Mouse (Mus musculus) cerebellum, postnatal 36 days (tissue): ENCODE data around the gene Sh3bp5.

Experiments used
- DNase-seq, 2 experiments: peaks; one replicate each; pipeline ENCODE4 v3.0.0; 2021 to 2022; ENCODE audit warnings: mixed read lengths in 2 of 2

Sh3bp5 gene

DNA sequence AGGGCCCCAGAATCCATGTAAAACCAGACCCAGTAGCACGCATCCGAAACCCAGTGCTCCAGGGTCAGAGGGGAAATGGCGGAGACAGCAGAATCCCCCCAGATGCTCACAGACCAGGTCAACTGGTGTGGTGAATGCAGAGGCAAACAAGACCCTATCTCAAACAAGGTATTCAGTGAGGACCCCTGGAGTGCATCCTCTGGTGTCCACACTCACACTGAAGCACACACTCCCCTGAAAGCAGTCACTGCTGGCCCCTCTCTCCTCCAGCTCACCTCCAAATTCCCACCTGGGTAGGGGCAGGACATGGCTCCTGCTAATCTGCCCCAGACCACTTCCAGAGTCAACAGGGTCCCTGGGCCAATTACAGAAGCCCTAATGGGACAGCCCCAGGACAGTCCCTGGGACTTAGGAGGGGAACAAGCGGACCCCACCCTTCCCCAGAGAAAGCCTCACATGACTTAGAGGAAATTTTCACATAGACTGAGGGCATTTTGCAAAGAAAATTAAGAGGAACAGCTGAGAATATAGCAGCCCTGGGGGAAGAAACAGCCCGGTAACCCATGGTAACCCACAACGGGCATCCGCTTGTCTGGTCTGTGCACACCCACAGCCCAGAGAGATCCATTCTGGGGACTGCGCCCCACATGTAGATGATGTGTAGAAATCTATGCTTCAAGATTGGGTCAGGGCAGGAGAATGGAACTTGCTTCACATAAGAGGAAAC is 46.3 kb downstream of the Sh3bp5 start:
- DNase-seq: no peak

DNA sequence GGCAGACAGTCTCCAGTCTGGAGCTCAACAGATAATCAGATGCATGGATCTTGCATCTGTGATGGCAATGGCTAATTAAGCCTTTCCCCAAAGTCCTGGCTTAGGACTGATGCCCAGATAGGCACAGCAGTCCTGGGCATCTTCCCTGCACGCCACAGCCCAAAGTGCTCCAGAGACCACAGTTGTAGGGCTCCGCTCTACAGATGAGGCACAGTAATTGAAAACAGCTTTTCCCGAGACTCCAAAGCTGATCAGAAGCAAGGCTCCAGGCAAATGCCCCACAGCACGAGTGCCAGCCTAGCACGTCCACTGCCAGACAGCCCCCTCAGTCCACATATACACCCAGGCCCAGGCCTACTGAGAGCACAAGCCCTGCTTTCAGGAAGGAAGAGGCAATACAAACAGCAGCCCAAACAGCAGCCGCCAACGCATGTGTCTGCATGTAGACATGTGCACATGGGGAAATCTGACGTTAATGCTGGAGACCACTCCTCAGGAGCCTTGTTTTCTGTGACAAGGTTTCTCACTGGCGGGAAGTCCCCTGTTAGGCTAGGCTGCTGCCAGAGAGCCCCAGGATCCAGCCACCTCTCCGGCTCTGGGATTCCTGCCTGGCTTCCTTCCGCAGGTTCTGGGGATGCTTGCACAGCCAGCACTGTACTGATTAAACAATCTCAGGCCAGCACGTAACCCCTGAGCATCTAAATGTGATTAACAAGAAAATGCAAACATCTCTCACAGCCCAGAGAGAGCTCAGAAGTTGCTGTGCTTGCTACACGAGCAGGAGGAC is 47.6 kb downstream of the Sh3bp5 start:
- peak in 1 of 2 experiments; percentile 31 for DNase-seq

DNA sequence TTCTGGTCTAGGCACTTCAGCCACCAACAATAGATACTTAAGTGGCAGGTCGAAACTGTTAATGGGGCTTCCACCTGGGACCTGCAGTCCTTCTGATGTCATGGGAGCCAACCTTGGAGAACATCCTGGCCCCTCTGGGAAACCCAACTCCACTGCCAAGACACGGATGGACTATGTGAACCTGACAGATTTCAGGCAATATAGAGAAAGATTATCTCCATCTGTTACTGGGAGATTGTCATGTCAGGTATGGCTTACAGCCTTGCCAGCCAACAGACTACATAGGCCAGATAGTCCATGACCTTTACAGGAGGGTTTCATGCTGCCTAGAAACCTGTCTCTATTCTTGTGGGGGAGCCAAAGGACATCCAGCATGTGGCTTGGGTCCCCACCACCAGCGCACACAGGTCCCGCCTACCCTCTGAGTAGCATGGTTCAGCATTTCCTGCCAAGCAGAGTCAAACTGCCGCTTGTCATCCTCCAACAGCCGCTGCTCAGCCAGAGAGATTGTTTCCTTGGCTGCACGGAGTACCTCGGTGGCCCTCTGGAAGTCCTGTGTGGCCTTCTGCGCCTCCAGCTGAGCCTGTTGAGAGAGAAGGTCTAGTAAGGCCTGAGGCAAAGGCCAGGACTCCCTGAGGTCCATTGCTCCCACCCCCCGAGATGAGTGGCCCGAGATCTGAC is 48.4 kb downstream of the Sh3bp5 start:
- peak; percentile 39 to 53 for DNase-seq

DNA sequence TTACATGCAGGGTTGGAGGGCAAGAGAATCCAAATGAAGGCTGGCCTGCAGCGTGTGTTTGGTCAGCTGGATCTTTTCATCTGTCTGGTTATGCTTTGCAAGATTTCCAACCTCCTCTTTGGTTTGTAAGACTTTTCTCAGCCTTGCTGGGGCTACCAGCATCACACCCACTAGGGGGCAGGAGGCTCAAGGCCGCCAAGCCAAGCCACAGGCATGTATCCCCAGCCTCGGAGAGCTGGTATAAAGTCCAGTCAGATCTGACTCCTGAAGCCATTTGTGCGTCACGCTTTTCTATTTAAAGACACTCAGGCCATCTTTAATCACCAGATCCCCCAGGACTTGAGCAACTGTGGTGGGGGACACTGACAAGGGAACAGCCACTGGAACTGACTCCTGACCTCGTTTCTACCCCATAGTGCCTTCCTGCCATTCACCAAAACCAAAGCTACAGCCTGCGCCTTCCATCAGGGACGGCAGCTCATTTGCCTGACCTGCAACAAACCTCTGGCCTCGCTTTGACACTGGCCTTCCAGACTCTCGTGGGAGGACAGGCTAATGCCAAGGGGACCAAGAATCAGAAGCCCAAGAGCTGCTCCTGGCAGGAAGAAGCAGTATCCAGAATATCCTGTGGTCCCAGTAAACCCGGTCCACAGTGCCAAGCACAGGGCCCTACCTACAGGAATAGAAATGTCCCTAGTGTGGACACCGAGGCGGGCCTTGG is 49.7 kb downstream of the Sh3bp5 start:
- DNase-seq: peak; percentile 81 to 85

DNA sequence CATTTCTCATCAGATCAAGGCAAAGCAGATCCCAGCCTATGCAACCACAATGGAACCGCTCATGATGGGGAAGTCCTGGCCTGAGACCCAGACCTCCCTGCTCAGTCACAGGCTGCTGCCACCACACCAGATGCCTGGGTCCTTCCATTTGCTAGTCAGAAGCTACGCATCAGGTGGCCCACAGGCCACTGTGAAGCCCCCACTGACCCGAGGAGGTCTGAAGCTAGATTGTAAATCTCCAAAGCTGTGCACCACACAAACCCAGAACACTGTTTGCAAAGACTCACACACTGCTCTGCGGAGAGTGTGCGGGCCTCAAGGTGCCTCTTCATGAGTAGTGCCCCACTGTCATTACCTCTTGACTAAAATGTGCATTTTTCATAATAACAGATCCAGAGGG is 50.5 kb downstream of the Sh3bp5 start:
- DNase-seq: no peak

DNA sequence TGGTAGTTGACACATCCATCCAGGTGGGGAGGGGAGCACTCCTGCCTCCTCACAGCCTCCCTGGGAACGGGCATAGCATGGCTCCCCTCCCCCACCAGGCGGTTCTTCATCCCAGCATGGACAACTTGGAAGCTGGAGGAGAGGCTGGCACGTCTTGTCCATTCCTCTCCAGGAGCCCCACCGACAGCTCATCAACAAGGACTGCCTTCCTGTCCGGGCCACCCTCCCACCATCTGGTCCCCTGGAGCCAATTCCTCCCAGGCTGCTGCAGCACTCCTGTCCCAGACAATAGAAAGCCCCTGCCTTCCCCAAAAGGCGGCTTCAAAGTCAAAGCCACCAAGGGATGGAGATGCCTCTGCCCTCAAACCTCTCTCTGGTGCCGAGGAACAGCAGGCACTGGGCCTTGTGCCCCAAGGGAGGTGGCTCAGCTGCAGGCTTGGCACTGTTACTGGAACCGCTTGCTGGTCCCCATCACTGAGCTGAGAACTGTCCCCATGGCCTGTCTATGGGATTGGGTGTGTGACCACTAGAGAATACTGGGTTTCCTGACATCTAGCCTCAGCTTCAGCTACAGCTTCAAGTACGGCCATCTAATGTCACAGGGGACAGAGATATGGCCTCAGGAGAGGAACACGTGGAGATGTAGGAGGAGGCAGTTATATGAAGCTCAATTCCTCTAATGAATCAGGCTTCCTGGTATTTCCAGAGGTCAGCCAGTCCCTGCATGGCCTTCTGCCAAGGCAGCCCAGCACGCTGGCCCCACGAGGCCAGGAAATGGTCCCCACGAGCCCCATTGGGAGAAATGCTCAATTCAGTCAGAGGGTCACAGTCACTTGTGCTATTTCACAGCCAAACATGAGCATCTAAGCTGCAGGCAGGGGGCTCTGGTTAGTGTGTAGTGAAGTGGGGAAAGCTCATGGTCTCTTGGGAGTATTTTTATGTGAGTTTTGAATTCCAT is 51.2 kb downstream of the Sh3bp5 start:
- peak; percentile 68 to 72 for DNase-seq

DNA sequence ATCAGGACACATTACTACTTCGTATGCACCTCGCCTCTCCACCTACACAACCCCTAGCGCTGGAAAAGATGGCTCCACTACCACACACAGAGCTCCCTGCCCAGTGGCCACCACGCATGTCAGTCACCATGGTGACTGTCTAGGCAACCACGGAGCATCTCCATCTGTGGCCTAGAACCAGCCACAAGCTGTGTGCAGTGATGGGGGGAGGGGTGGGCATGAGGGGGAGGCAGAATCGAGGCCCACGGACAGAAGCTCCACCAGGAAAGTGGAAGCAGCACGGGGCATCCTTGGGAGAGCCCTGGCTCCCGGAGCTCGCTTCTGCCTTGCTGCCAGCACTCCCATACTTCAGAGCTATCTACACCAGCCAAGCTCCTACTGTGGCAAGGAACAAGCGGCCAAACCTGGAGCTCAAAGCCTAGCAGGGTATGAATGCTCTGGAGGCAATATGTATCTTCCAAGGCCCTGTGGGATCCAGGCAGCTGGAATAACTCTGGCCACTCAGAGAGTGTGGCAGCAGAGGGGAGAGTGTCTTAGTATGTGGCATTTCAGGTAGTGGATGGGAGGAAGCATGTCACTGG is 52.3 kb downstream of the Sh3bp5 start:
- peak; percentile 59 to 66 for DNase-seq

DNA sequence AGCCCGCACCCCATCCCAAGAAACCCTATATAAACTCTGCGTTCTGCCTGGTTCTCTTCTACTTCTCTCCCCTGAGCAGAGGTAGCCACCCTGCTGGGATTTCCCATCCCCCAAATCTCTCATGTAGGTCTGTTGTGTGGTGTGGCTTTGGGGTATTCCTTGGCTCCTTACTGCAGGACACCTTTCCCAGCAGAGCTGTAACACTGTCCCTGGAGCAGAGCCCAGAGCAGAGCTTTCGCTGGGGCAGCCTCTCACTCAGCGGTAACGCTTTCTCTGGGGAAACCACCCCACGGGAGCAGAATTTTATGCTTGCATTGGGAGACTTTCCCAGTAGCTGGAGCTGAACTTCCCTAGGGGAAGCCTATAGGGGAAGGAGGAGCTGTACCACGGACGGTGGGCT is 53.6 kb downstream of the Sh3bp5 start:
- DNase-seq: peak; percentile 50 to 54

DNA sequence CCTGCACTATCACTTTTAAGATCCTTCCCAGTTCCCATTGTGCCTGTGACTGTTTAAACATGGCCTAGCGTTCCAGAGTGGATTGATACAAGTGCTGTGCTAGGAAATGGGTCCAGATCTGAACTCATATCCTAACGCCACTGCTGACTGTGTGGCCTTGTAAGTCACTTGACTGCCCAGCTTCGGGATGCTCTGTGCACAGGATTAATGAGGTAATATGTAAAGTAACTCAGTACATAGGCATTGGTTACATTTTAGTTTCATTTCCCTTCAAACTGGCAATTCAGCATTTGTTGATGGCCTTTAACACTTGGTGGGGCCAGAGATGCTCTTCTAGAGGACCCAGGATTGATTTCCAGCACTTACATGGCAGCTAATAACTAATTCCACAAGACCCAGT is 59.5 kb downstream of the Sh3bp5 start:
- no peak for DNase-seq

DNA sequence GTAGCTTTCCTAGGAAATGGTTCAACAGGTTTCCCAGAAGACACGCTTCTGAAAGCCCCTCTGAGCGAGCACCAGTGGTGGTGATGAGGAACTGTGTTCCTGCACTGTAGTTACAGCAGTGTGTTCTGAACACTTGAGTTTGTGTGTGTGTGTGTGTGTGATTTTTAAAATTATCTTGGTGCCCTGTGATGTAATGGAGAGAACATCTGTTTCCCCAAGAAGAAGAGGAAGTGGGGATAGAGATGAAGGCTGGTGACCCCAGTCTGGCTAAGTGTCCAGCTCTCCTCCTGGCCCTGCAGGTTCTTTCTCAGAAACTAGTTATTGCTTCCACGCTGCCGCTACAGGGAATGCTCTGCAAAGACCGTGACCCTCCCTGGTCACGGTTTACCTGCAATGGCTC is 61.5 kb downstream of the Sh3bp5 start:
- DNase-seq: no peak

DNA sequence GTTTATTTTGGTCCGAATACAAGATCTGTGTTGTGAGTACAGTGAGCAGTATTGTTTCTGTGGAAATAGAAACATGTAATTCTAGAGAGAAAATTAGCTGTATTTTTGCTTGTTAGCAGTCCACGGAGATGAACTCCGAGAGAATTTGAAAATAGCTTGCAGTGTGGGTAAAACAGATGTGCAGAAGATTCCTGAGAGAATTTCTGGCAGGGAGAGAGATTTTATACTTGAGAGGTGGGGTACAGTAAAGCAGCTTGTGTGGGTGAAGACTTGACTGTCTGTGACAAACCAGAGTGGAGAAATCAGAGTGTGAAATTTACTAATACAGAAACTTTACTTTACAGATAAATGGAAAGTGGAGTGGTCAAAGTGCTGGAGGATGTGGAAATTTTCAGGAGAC is 66.5 kb downstream of the Sh3bp5 start:
- no peak for DNase-seq

DNA sequence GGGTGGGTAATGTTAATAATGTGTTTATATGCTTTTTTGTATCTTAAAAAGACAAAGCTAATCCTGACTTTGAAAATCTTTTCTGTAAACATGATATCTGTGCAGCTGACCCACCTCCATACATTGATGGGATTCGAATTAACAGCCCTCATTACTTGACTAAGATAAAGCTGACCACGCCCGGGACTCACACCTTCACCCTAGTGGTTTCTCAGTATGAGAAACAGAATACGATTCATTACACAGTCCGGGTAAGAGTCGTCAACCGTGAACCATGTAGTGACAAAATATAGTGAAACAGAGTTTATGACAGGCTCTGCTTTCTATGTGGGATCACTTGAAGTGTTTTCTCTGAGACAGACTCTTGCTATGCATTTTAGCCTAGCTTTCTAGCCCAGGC is 67.9 kb downstream of the Sh3bp5 start:
- DNase-seq: no peak

DNA sequence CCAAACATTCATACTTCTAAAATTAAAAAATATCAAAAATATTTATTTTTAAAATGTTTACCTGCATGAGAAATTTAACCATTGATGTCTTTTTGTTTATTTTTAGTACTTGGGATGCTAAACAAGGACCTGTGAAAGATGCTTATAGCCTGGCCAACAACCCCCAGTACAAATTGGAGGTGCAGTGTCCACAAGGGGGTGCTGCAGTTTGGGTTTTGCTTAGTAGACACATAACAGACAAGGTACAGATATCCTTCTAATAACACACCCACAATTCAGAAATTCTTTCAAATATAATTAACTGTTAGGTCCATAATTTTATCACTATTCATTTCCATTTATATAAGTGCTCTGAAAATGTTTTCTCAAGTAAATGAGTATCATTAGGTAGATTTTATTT is 70.5 kb downstream of the Sh3bp5 start:
- peak; percentile 85 for DNase-seq

DNA sequence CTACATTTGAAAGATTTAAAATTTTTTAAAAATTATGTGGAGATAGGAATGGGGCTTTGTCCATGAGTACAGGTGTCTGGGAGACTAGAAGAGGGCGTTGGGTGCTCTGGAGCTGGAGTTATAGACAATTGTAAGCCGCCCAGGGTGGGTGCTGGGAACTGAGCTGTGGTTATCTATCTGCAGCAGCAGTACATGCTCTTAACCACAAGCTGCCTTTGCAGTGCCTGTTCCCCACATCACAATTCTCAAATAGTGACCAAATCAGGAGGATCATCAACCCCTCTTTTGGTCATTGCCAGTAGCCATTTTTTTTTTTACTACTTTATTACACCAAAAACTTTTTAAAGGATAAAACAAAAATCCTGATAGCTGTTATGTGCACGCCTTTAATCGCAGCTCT is 71.3 kb downstream of the Sh3bp5 start:
- DNase-seq: no peak

DNA sequence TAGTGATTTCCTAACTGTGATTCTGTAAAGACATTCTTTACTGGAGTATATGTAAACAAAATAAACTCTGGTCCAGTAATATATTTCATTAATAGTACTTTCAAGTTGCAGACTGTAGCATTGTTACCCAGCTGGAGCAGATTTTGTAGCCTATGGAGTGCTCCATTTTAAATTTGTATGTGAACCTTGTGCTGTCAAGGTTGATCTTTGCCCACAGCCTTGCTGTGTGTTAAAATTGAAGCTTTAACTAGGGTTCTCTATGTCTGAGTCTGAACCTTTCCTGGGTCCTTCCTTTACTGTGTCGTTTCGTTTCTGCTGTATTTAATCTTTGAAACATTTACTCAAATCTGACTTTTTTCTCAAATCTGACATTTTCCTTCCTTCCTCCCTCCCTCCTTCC is 73.6 kb downstream of the Sh3bp5 start:
- no peak for DNase-seq

DNA sequence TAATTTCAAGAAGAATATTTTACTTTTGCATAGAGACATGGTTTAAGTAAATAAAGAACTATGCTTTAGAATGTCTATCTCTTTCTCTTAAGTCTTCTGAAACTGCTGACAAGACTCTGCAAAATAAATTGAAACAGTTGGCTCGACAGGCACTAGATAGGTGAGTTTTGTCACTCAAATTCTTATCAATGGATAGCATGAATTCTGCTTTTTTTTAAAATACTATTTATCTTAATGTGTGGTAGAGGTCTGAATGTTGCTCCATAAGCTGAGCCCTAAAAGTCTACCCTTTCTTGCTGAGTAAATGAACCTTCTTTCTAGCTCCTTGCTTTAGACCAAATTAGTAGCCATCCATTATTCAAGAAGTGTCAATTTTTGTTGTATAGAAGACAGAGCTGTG is 90.5 kb downstream of the Sh3bp5 start:
- DNase-seq: no peak

DNA sequence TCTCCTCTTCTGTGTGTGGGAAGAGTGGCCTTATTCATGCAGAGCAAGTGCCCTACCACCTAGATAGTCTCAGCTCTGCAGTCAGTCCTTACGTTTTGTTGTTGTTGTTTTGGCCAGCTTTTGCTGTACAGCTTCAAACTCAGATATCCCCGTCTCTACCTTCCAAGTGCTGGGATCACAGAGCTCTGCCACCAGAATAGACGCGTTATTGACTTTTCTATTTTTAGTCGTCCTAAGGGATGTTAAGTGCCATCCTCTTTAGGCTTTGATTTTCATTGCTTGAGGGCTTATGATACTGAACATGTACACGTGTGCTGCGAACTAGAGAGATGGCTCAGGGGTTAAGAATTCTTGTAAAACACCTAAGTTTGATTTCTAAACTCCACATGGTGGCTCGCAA is 92.6 kb downstream of the Sh3bp5 start:
- DNase-seq: no peak

DNA sequence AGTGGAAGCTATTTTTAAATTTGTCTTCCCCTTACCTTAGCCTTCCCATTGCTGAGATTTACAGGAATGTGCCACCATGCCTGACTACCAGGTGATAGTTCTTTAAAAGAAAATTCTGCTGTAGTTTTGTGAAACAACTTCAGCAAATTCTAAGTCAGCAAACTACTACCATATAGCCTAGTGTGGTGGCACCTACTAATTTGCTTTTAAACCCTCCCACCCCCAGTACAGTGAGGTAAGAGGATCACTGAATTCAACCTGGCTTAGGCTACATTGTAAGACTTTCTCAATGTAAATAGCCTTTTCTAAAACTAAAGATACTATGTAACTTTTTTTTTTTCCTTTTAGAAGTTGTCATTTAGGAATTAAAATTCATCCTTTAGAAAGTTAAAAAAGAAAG is 97.9 kb downstream of the Sh3bp5 start:
- no peak for DNase-seq

DNA sequence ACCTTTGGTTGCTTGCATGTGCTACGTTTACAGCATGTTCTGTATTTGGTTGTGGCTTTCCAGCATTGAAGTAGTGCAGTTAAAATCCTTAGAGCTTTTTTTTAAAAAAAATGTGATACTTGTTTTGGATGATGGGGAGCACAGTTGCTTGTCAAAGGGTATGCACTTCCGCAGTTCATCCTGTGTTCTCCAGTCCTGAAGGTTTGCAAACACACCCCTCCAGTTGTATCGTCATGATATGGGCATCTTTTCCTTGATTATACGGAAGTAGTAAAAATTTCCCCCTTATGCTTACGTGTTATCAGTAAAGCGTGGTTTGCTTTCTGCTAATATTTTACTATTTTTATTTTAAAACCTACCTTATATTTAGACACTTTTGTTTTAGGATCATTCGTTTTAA is 98.5 kb downstream of the Sh3bp5 start:
- DNase-seq: no peak

DNA sequence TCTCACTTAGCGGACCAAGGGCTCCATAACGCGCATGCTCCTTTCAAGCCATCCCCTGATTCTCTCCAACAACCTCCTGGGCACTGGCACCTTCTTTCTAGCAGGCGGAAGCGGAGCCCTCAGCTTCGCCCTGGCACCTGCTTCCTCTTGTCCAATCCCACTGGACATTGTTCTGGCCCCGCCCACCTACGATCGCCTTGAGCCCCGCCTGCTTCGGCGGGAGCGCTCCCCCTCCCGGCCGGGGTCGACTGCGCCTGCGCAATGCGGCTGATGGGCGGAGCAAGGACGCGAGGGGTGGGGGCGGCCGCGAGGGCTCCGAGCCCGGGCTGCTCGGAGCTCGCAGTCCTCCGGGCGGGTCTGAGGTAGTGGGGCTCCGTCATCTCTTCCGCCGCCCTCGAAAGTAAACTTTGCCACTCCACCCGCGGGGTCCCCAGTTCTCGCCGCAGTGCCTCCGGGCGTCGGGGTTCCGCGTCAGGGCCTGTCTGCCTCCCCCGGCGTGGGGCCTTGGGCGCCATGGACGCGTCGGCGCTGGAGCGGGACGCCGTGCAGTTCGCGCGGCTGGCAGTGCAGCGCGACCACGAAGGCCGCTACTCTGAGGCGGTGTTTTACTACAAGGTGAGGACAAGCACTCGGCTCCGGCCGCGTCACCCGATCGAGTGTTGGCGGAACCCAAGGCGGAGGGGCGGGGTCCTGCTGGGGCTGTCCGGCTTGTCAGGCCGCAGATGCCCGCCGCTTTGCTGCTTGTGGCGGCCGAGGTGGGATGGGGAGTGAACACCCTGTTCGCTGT is 99.3 kb downstream of the Sh3bp5 start, which contains the start of gene Capn7:
Gene Capn7 (plus strand): TSS at position 270 of the 787 bp plus-strand sequence.
- DNase-seq: peak; percentile 99 to 100

DNA sequence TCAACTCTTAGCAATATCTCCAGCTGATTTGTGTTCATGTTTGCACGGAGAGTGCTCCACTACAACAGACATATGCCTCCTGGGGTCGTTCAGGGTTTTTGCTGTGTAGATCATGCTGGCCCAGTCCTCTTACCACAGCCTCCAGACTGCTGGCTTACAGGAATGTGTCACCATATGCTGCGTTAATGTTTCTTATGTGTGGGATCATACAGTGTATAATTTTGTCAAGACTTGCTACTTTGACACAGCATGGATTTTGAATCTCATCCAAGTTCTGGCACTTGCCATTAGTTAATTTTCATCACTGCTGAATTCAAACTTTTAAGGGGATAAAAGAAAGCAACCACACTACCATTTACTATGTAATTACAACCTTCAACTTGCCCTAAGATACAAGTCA is 100.1 kb downstream of the Sh3bp5 start:
- DNase-seq: peak in 1 of 2 experiments; percentile 15
